Mouse (Mus musculus) monocyte, adult 2 months (primary cell): ENCODE data around the gene Clec1a.
"Not testable (repeated sequence)": the region's sequence is repeated elsewhere in the genome, so short reads cannot be mapped to it uniquely, and the experiment has no call there.

Source experiments
- DNase-seq, 2 experiments: peaks; one replicate each; pipeline ENCODE4 v3.0.0; 2022; ENCODE audit warnings: low spot score in 2 of 2, low read depth in 1 of 2

Clec1a gene

GRCm38 (mm10) chr6:129451411-129452039 is at the start of gene Clec1a:
TSS of gene Clec1a (minus strand) at chr6:129452000.
- DNase-seq = no peak

- not testable (repeated sequence) for DNase-seq
Measured at GRCm38 (mm10) chr6:129499516-129499915, 47.7 kb upstream of the Clec1a start.

GRCm38 (mm10) chr6:129497345-129498218 is 45.8 kb upstream of the Clec1a start:
- no peak for DNase-seq

GRCm38 (mm10) chr6:129494924-129495323 is 43.1 kb upstream of the Clec1a start:
- DNase-seq = no peak

GRCm38 (mm10) chr6:129480089-129480958 is 28.5 kb upstream of the Clec1a start:
- DNase-seq = no peak

GRCm38 (mm10) chr6:129476404-129477126 is 24.8 kb upstream of the Clec1a start:
- DNase-seq = no peak

- DNase-seq = peak; percentile 38 to 56
Measured at GRCm38 (mm10) chr6:129472627-129473026, 20.8 kb upstream of the Clec1a start.

GRCm38 (mm10) chr6:129471386-129471785 is 19.6 kb upstream of the Clec1a start:
- DNase-seq = no peak

- DNase-seq = no peak
Measured at GRCm38 (mm10) chr6:129449743-129450142, 2.1 kb downstream of the Clec1a start.

- DNase-seq = no peak
Measured at GRCm38 (mm10) chr6:129438033-129438432, 13.8 kb downstream of the Clec1a start.

- no peak for DNase-seq
Measured at GRCm38 (mm10) chr6:129436025-129436424, 15.8 kb downstream of the Clec1a start.

- DNase-seq = peak; percentile 57 to 66
Measured at GRCm38 (mm10) chr6:129434239-129434638, 17.6 kb downstream of the Clec1a start.

- DNase-seq = no peak
Measured at GRCm38 (mm10) chr6:129427281-129427680, 24.5 kb downstream of the Clec1a start.

- no peak for DNase-seq
Measured at GRCm38 (mm10) chr6:129425812-129426211, 26.0 kb downstream of the Clec1a start.

- no peak for DNase-seq
Measured at GRCm38 (mm10) chr6:129425217-129425616, 26.6 kb downstream of the Clec1a start.

- peak; percentile 30 to 65 for DNase-seq
Measured at GRCm38 (mm10) chr6:129423734-129424072, 28.1 kb downstream of the Clec1a start.

GRCm38 (mm10) chr6:129423040-129423733 is 28.6 kb downstream of the Clec1a start:
- no peak for DNase-seq

- DNase-seq = no peak
Measured at GRCm38 (mm10) chr6:129422311-129422710, 29.5 kb downstream of the Clec1a start.

- DNase-seq = no peak
Measured at GRCm38 (mm10) chr6:129414177-129414576, 37.6 kb downstream of the Clec1a start.

- DNase-seq = no peak
Measured at GRCm38 (mm10) chr6:129408562-129408961, 43.2 kb downstream of the Clec1a start, which contains the start of gene Clec9a. TSS of gene Clec9a (plus strand) at chr6:129408862.
